Mouse (Mus musculus): ENCODE data around the gene Vax2. TPM values are rescaled to one million over a fixed set of nuclear protein-coding genes. Genes with fewer than 3 reads are reported as not detected.

Gene Vax2
- total and polyA plus RNA-seq, 2 experiments from 2014 or later = not detected

- H3K9me3 ChIP-seq (ENCODE audit: low read length) = no peaks in the 10 kb centered on the region
- no peak overlapping the region for H3K27ac ChIP-seq (ENCODE audit: low read depth, low read length)
- no peak for TF ChIP-seq CTCF (IDR thresholded peaks at IDR 0.05)
- 71% methylated on average over 5 of the region's 5 CpGs for WGBS
- H3K4me1 ChIP-seq (ENCODE audit: insufficient read depth, low read length) = no peaks in the 10 kb centered on the region
- no peaks in the 10 kb centered on the region for H3K36me3 ChIP-seq (ENCODE audit: insufficient read depth, low read length)
- no peak overlapping the region for H3K9ac ChIP-seq (replicated peaks; ENCODE audit: low read length, poor library complexity, severe bottlenecking)
- DNase-seq (ENCODE audit: low spot score) (no peak), ATAC-seq (ENCODE audit: low FRiP score) (no peak)
- H3K4me2 ChIP-seq (ENCODE audit: low read depth, low read length, poor library complexity, severe bottlenecking) = no peak overlapping the region
- no peaks in the 10 kb centered on the region for H3K27me3 ChIP-seq (ENCODE audit: insufficient read depth, low read length)
- no peak overlapping the region for H3K4me3 ChIP-seq (ENCODE audit: low read depth, low read length)
Observed at GRCm38 (mm10) chr6:83744126-83744525, 33.1 kb downstream of the Vax2 start.

DNA sequence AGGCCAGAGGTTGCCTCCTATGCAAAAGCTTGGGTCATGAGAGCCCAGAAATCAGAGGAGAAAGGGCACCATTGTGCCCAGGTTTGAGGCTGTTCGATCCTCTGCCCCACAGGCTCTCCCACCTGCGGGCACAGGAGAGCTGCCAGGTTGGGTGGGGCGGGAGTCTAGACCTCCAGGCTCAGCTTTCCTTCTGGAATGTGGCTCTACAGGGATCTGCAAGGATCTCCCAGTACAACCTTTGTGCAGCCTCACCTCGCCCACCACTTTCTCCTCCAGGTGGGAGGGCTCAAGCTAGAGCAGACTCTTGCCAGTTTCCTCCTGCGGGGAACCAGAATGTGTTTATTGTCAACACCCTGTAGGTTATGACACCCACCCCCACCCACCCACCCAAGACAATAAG lies 33.5 kb downstream of the Vax2 start:
- WGBS = 71% methylated on average over 5 of the region's 5 CpGs
- H3K4me2 ChIP-seq (ENCODE audit: low read depth, low read length, poor library complexity, severe bottlenecking) = no peak overlapping the region
- no peak overlapping the region for H3K9ac ChIP-seq (replicated peaks; ENCODE audit: low read length, poor library complexity, severe bottlenecking)
- no peak for DNase-seq (ENCODE audit: low spot score)
- no peaks in the 10 kb centered on the region for H3K9me3 ChIP-seq (ENCODE audit: low read length)
- no peaks in the 10 kb centered on the region for H3K27me3 ChIP-seq (ENCODE audit: insufficient read depth, low read length)
- no peaks in the 10 kb centered on the region for H3K4me1 ChIP-seq (ENCODE audit: insufficient read depth, low read length)
- no peak for ATAC-seq (ENCODE audit: low FRiP score)
- no peak overlapping the region for H3K27ac ChIP-seq (ENCODE audit: low read depth, low read length)
- H3K4me3 ChIP-seq (ENCODE audit: low read depth, low read length) = no peak overlapping the region
- no peak for TF ChIP-seq CTCF (IDR thresholded peaks at IDR 0.05)
- no peaks in the 10 kb centered on the region for H3K36me3 ChIP-seq (ENCODE audit: insufficient read depth, low read length)

GRCm38 (mm10) chr6:83745466-83745865 lies 34.4 kb downstream of the Vax2 start:
- TF ChIP-seq CTCF (IDR thresholded peaks at IDR 0.05) = no peak
- no peak overlapping the region for H3K9ac ChIP-seq (replicated peaks; ENCODE audit: low read length, poor library complexity, severe bottlenecking)
- no peaks in the 10 kb centered on the region for H3K4me1 ChIP-seq (ENCODE audit: insufficient read depth, low read length)
- no peak overlapping the region for H3K4me2 ChIP-seq (ENCODE audit: low read depth, low read length, poor library complexity, severe bottlenecking)
- H3K4me3 ChIP-seq (ENCODE audit: low read depth, low read length) = no peak overlapping the region
- no peak overlapping the region for H3K27ac ChIP-seq (ENCODE audit: low read depth, low read length)
- no peaks in the 10 kb centered on the region for H3K9me3 ChIP-seq (ENCODE audit: low read length)
- WGBS = 55% methylated on average over 2 of the region's 2 CpGs
- H3K27me3 ChIP-seq (ENCODE audit: insufficient read depth, low read length) = no peaks in the 10 kb centered on the region; the same call in 1 of the 2 replicates
- no peaks in the 10 kb centered on the region for H3K36me3 ChIP-seq (ENCODE audit: insufficient read depth, low read length)
- ATAC-seq (ENCODE audit: low FRiP score) (no peak), DNase-seq (ENCODE audit: low spot score) (no peak)

- Histone ChIP-seq H3K4me1 (ENCODE audit: insufficient read depth, low read length) (no peaks in the 10 kb centered on the region), H3K4me2 (ENCODE audit: low read depth, low read length, poor library complexity, severe bottlenecking) (no peak overlapping the region), H3K9ac (replicated peaks; ENCODE audit: low read length, poor library complexity, severe bottlenecking) (no peak overlapping the region), H3K27me3 (ENCODE audit: insufficient read depth, low read length) (peaks cover 10% of the 10 kb centered on the region), H3K27ac (ENCODE audit: low read depth, low read length) (no peak overlapping the region), H3K36me3 (ENCODE audit: insufficient read depth, low read length) (no peaks in the 10 kb centered on the region), H3K4me3 (ENCODE audit: low read depth, low read length) (no peak overlapping the region), H3K9me3 (ENCODE audit: low read length) (no peaks in the 10 kb centered on the region)
- 77% methylated on average over 2 of the region's 3 CpGs for WGBS
- ATAC-seq (ENCODE audit: low FRiP score) = no peak
- no peak for DNase-seq (ENCODE audit: low spot score)
- no peak for TF ChIP-seq CTCF (IDR thresholded peaks at IDR 0.05)
Observed at GRCm38 (mm10) chr6:83749286-83749685, 38.2 kb downstream of the Vax2 start.

DNA sequence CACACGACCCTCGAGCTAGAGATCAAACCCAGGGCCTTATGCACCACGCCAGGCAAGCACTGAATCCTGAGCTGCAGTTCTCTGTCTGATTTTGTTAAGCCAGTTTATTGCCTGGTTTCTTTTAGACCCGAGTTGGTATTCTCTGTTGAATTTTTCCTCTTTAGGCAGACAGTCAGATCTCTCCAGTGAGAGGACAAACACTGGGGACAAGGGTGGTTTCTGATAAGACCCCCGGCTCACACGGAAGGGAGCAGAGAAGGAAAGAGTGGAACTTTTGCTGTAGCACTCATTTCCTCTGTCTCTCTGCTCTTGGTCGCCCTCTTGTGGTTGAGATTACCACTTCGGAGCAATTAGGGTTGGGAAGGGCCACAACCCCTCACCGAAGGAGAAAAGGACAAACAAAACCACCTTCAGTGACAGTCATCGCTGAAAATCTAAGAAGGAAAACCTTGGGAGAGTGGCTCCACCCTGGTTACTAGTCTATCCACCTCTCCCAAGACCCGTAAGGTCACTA lies 39.2 kb downstream of the Vax2 start:
- no peak overlapping the region for H3K9ac ChIP-seq (replicated peaks; ENCODE audit: low read length, poor library complexity, severe bottlenecking)
- H3K9me3 ChIP-seq (ENCODE audit: low read length) = no peaks in the 10 kb centered on the region
- 9% methylated on average over 11 of the region's 11 CpGs for WGBS
- no peak overlapping the region for H3K4me3 ChIP-seq (ENCODE audit: low read depth, low read length)
- no peaks in the 10 kb centered on the region for H3K4me1 ChIP-seq (ENCODE audit: insufficient read depth, low read length)
- no peaks in the 10 kb centered on the region for H3K36me3 ChIP-seq (ENCODE audit: insufficient read depth, low read length)
- peaks cover 10% of the 10 kb centered on the region for H3K27me3 ChIP-seq (ENCODE audit: insufficient read depth, low read length)
- no peak for ATAC-seq (ENCODE audit: low FRiP score)
- H3K27ac ChIP-seq (ENCODE audit: low read depth, low read length) = no peak overlapping the region
- peak; percentile 35 for DNase-seq (ENCODE audit: low spot score)
- peak; percentile 86 for TF ChIP-seq CTCF (IDR thresholded peaks at IDR 0.05)
- H3K4me2 ChIP-seq (ENCODE audit: low read depth, low read length, poor library complexity, severe bottlenecking) = no peak overlapping the region

DNA sequence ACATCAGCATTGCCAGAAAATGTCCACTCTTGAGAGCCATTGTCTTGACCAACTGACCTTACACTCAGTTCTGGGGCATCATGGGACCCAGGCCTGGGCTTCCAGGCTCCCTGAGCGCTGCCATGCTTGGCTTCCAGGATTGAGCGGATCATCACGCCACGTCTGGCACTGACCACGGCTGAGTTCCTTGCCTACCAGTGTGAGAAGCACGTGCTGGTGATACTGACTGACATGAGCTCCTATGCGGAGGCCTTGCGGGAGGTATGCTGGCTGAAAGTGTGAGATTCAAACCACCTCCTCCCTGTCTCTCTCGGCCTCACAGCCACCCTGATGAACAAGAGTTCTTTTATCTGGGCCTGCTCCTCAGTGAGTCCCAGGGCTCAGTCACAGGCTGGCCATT lies 45.0 kb downstream of the Vax2 start:
- ATAC-seq (ENCODE audit: low FRiP score) (no peak), DNase-seq (ENCODE audit: low spot score) (no peak)
- 78% methylated on average over 9 of the region's 9 CpGs for WGBS
- Histone ChIP-seq H3K36me3 (ENCODE audit: insufficient read depth, low read length) (no peaks in the 10 kb centered on the region), H3K4me3 (ENCODE audit: low read depth, low read length) (no peak overlapping the region), H3K27me3 (ENCODE audit: insufficient read depth, low read length) (peaks cover 41% of the 10 kb centered on the region), H3K4me1 (ENCODE audit: insufficient read depth, low read length) (no peaks in the 10 kb centered on the region; the same call in 1 of the 2 replicates), H3K4me2 (ENCODE audit: low read depth, low read length, poor library complexity, severe bottlenecking) (no peak overlapping the region), H3K9me3 (ENCODE audit: low read length) (no peaks in the 10 kb centered on the region), H3K27ac (ENCODE audit: low read depth, low read length) (no peak overlapping the region), H3K9ac (replicated peaks; ENCODE audit: low read length, poor library complexity, severe bottlenecking) (no peak overlapping the region)
- no peak for TF ChIP-seq CTCF (IDR thresholded peaks at IDR 0.05)
